Mouse (Mus musculus) embryonic facial prominence, embryonic 15.5 days (tissue): ENCODE results near the gene Cntn5. TPM values are rescaled to one million over a fixed set of nuclear protein-coding genes. Genes with fewer than 3 reads are reported as not detected.

Source experiments
- ATAC-seq: fragments of 200-750 bp; cut with Nextera tagmentation; 2 replicates; pipeline ENCODE4 v1.8.0; 2017; ENCODE audit warnings: low read depth, moderate TSS enrichment; ENCODE audit not compliant: insufficient number of reproducible peaks, low FRiP score, low TSS enrichment
- H3K27ac ChIP-seq: fragments of 300-500 bp; sonication (generic); replicated peaks from 2 replicates; pipeline ENCODE4 v1.5.1; 2015; ENCODE audit warnings: mild to moderate bottlenecking, inconsistent platforms
- H3K27me3 ChIP-seq: fragments of 300-500 bp; sonication (generic); 2 replicates; pipeline ENCODE4 v1.6.1; 2015; ENCODE audit warnings: inconsistent platforms
- H3K36me3 ChIP-seq: fragments of 300-500 bp; sonication (generic); 2 replicates; pipeline ENCODE4 v1.6.1; 2015; ENCODE audit warnings: mild to moderate bottlenecking, inconsistent platforms
- H3K4me1 ChIP-seq: fragments of 300-500 bp; sonication (generic); 2 replicates; pipeline ENCODE4 v1.6.1; 2015; ENCODE audit warnings: inconsistent platforms
- H3K4me2 ChIP-seq: fragments of 300-500 bp; sonication (generic); replicated peaks from 2 replicates; pipeline ENCODE4 v1.6.1; 2015; ENCODE audit warnings: mild to moderate bottlenecking, inconsistent platforms
- H3K4me3 ChIP-seq: fragments of 300-500 bp; sonication (generic); replicated peaks from 2 replicates; pipeline ENCODE4 v1.5.1; 2015; ENCODE audit warnings: mild to moderate bottlenecking, inconsistent platforms
- H3K9ac ChIP-seq: fragments of 300-500 bp; sonication (generic); 2 replicates; pipeline ENCODE4 v1.6.1; 2015; ENCODE audit warnings: inconsistent platforms
- H3K9me3 ChIP-seq: fragments of 300-500 bp; sonication (generic); replicated peaks from 2 replicates; pipeline ENCODE4 v1.6.1; 2016; ENCODE audit warnings: inconsistent platforms
- WGBS: fragments of 180-500 bp; shearing (Covaris S2); methylation state at CpG from one replicate; pipeline ENCODE4 v1.1.7; 2015; 5-methylcytosine and 5-hydroxymethylcytosine counted together
- microRNA-seq: library from miRNA; unstranded; fragments of <30 nt; microRNA quantifications from one replicate; pipeline ENCODE4, GENCODE M21; 2016; ENCODE audit warnings: borderline number of aligned reads
- polyA plus RNA-seq: library from polyadenylated mRNA; unstranded; fragments of >200 nt; fragmentation: Nextera tagmentation; extraction: Ambion mirVana; gene quantifications from 2 replicates; pipeline ENCODE4 v1.2.1, GENCODE M21; 2015

The Cntn5 gene
- polyA plus RNA-seq, 1 experiment from 2014 or later = 1.8 TPM

GRCm38 (mm10) chr9:9673277-9674049 lies 1231.1 kb downstream of the Cntn5 start:
- Histone ChIP-seq H3K9ac (no peak overlapping the region), H3K36me3 (no peaks in the 10 kb centered on the region), H3K4me3 (no peak overlapping the region), H3K4me1 (no peaks in the 10 kb centered on the region), H3K27ac (no peak overlapping the region), H3K4me2 (no peak overlapping the region), H3K9me3 (no peaks in the 10 kb centered on the region), H3K27me3 (no peaks in the 10 kb centered on the region)
- no peak for ATAC-seq
- WGBS = 20% methylated on average over 13 of the region's 13 CpGs

GRCm38 (mm10) chr9:9653463-9653862 lies 1251.1 kb downstream of the Cntn5 start:
- no peak for ATAC-seq
- H3K4me2 ChIP-seq = no peak overlapping the region
- H3K9me3 ChIP-seq = no peaks in the 10 kb centered on the region
- no peak overlapping the region for H3K4me3 ChIP-seq
- H3K36me3 ChIP-seq = no peaks in the 10 kb centered on the region
- H3K9ac ChIP-seq = no peak overlapping the region
- no peaks in the 10 kb centered on the region for H3K4me1 ChIP-seq
- no peaks in the 10 kb centered on the region for H3K27me3 ChIP-seq
- WGBS = 81% methylated on average over 3 of the region's 3 CpGs
- H3K27ac ChIP-seq = no peak overlapping the region

- Histone ChIP-seq H3K9ac (no peak overlapping the region), H3K4me3 (no peak overlapping the region), H3K36me3 (no peaks in the 10 kb centered on the region), H3K27me3 (no peaks in the 10 kb centered on the region), H3K4me1 (no peaks in the 10 kb centered on the region), H3K9me3 (no peaks in the 10 kb centered on the region), H3K4me2 (no peak overlapping the region), H3K27ac (no peak overlapping the region)
- WGBS = 60% methylated on average over 3 of the region's 3 CpGs
- ATAC-seq = no peak
These were observed 1257.2 kb downstream of the Cntn5 start for GRCm38 (mm10) chr9:9647361-9647760.

GRCm38 (mm10) chr9:9646276-9646675 lies 1258.3 kb downstream of the Cntn5 start:
- Histone ChIP-seq H3K9ac (no peak overlapping the region), H3K27ac (no peak overlapping the region), H3K4me2 (no peak overlapping the region), H3K9me3 (no peaks in the 10 kb centered on the region), H3K4me3 (no peak overlapping the region), H3K36me3 (no peaks in the 10 kb centered on the region), H3K4me1 (no peaks in the 10 kb centered on the region), H3K27me3 (no peaks in the 10 kb centered on the region)
- no peak for ATAC-seq
- 72% methylated on average over 1 of the region's 1 CpGs for WGBS

Small RNA genes within 50 kb of the gene (microRNA-seq; reads per million reads assigned to microRNA genes)
- gene Gm24496 (not detected), gene Gm25086 (not detected), gene Gm26195 (not detected), gene Mir6237 (not detected)
